Mouse (Mus musculus) olfactory bulb, adult 2 months (tissue): Measurements from ENCODE around the gene Fbln2.

Source experiments
- CTCF ChIP-seq: fragments of 200-500 bp; IDR thresholded peaks from 2 replicates; pipeline ENCODE4 v1.5.1; 2012; ENCODE audit warnings: low read depth, mild to moderate bottlenecking, low read length, moderate library complexity; ENCODE audit not compliant: insufficient read depth
- POLR2A ChIP-seq: fragments of 200-500 bp; IDR thresholded peaks from 2 replicates; pipeline ENCODE4 v1.6.1; 2012; ENCODE audit warnings: mild to moderate bottlenecking, low read depth, low read length, moderate library complexity; ENCODE audit not compliant: insufficient read depth

DNA sequence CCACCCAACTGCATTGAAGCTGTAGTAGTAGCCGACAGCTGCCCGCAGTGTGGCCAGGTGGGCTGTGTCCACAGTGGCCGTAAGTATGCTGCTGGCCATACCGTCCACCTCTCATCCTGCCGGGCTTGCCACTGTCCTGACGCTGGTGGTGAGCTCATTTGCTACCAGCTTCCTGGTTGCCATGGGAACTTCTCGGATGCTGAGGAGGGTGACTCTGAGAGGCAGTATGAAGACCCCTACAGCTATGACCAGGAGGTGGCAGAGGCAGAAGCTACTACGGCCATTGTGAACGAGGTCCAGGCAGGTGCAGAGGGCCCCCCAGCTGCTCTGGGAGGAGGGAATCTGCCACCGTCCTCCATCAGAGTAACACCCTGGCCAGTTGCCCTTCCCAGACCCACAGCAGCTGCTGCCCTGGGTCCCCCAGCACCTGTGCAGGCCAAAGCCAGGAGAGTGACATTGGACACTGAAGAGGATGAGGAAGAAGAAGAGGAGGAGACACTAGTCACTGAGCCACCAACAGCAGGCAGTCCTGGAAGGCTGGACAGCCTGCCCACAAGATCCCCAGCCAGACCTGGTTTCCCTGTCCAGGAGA, 21.3 kb downstream of the Fbln2 start:
- no peak for TF ChIP-seq CTCF
- TF ChIP-seq POLR2A: no peak
